Mouse (Mus musculus) c-Kit-positive CD71-negative TER-119-negative erythroid progenitor cells, embryonic 14.5 days (primary cell): ENCODE data around the gene Pabpc4.
A peak's percentile ranks its signal among the peaks of the same experiment; 100 is the strongest.
"Not testable (repeated sequence)": the region's sequence is repeated elsewhere in the genome, so short reads cannot be mapped to it uniquely, and the experiment has no call there.

Experiments
- DNase-seq: peaks from one replicate; pipeline ENCODE4 v3.0.0-alpha.2; 2013; ENCODE audit warnings: low read depth

The Pabpc4 gene

GRCm38 (mm10) chr4:123298980-123299670 is 37.0 kb downstream of the Pabpc4 start:
- DNase-seq: no peak

GRCm38 (mm10) chr4:123305789-123306188 is 43.6 kb downstream of the Pabpc4 start:
- peak; percentile 59 for DNase-seq

DNA sequence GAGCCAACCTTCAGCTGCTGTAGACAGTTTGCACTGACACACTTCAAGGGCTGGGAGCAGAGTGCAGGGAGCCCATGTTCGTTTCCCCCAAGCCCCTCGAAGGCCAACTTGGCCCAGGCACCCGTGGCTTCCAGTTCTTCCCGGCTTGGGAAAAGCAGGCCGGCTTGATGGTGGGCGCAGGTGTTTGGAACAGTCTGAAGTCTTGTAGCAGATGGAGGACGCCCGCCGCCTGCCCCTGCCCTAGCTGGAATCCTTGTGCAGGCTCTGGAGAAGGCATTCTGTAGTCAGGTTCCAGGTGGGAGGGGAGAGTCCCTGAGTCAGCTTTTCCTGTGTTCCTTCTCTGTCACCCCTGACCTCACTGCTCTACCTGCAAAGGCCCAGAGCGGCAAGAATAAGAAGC is 44.8 kb downstream of the Pabpc4 start:
- no peak for DNase-seq

DNA sequence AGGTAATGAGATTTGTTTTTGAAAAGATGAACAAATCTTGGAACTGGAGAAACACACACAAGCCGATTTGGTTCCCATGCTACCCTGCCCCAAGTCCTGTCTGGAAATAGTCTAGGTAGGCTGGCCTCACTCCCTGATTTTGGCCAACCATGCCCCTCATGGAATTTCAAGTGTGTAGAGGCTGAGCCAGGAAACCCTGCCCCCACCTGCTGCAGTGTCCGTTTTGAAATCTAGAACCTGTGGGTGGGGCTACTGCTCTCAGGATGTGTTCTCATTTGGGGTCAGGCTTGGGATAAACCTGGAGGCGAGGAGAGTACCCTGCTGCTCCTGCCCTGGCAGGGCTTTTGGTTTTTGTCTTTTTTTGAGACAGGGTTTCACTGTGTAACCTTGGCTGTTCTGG is 46.1 kb downstream of the Pabpc4 start:
- DNase-seq: no peak

GRCm38 (mm10) chr4:123311845-123312244 is 49.7 kb downstream of the Pabpc4 start:
- DNase-seq: no peak

- peak; percentile 37 for DNase-seq
Measured at GRCm38 (mm10) chr4:123313010-123313409, 50.9 kb downstream of the Pabpc4 start.

- DNase-seq: no peak
Measured at GRCm38 (mm10) chr4:123314497-123314896, 52.3 kb downstream of the Pabpc4 start.

GRCm38 (mm10) chr4:123322910-123323309 is 60.8 kb downstream of the Pabpc4 start:
- not testable (repeated sequence) for DNase-seq

GRCm38 (mm10) chr4:123323534-123323933 is 61.4 kb downstream of the Pabpc4 start, which contains the start of gene Oxct2a:
Oxct2a (minus strand) TSS chr4:123323634.
- DNase-seq: no peak

- DNase-seq: no peak
Measured at GRCm38 (mm10) chr4:123326087-123326486, 63.9 kb downstream of the Pabpc4 start.

DNA sequence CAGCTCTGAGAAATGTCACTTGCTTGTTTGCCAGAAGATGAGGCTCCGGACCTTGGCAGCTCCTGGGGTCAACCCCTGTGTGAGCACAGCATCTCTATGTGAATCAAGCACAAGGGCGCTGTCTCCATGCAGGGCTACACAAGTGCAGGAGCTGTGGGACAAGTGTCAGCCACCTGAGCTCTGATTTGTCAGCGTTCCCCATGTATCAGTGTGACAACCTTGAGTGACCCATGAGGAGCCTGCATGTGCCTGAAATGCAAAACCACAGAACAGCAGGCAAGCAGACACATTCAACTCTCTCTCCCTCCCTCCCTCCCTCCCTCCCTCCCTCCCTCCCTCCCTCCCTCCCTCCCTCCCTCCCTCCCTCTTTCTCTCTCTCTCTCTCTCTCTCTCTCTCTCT is 65.5 kb downstream of the Pabpc4 start:
- no peak for DNase-seq

DNA sequence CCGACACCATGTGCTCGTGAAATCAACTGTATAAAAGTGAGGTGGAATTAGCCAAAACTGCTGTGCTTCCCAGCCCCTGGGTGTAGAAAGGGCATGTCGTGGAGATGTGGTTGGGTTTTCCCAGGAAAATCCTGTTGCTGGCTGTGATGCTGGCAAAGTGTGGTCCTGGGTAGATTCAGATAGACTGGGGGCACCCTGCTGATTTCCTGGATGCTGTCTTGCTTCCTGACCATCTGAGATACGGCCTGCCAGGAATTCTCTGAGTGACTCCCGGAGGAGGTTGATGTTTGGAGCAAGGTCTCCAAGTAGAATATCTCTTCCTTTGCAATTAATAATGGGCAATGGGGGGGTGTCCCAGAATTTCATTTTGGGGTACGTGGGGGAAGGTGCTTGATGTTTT is 66.8 kb downstream of the Pabpc4 start:
- no peak for DNase-seq

GRCm38 (mm10) chr4:123331326-123331725 is 69.2 kb downstream of the Pabpc4 start:
- DNase-seq: no peak

DNA sequence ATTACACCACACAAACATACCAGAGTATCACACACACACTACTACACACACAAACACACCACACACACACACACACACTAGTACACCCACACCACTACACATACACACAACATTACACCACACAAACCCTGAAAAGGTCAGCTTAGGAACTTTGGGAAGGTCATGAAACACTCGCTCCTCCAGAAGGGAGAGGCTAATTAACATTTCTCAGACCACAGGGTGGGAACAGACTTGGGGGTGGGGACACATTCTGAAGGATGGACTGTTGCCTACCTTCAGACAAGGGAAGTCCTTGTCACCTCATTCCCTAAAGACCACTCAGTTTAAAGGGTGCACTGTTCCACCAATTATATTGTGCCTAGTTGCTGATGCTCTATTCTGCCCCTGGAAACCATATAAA is 69.8 kb downstream of the Pabpc4 start:
- DNase-seq: not testable (repeated sequence)

DNA sequence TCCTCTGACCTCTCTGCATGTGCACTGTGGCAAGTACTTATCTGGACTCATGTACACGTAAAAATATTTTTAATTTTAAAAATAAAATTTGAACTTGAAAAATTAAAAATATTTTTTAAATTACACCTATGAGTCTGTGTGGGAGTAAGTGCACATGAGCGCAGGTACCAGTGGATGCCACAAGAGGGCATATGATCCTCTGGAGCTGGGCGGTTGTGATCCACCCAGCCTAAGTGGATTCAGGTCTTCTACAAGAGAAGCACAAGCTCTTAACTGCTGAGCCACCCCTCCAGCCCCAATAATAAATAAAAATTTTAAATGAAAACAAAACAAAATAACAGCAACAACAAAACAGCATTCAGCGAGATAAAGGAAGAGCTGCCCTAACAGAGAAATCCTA is 71.0 kb downstream of the Pabpc4 start:
- no peak for DNase-seq

DNA sequence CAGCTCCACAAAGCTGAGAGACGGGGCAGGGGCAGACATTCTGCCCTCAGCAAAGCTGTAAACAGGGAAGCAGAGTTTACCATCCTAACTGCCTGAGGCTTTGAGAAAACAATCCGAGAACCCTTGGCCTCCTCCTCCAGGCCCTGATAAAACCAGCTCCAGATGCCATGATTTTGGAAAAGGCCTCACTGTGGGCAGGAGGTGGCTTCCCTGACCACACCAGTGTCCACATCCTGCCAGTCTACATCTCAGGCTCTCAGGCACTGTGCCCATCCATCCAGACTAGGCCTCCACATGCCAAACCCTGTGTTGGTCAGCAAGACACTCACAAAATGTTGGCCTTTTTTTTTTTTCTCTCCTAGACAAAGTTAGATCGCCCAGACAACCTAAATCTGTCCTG is 72.0 kb downstream of the Pabpc4 start:
- DNase-seq: no peak

- DNase-seq: not testable (repeated sequence)
Measured at GRCm38 (mm10) chr4:123335244-123335643, 73.1 kb downstream of the Pabpc4 start.

DNA sequence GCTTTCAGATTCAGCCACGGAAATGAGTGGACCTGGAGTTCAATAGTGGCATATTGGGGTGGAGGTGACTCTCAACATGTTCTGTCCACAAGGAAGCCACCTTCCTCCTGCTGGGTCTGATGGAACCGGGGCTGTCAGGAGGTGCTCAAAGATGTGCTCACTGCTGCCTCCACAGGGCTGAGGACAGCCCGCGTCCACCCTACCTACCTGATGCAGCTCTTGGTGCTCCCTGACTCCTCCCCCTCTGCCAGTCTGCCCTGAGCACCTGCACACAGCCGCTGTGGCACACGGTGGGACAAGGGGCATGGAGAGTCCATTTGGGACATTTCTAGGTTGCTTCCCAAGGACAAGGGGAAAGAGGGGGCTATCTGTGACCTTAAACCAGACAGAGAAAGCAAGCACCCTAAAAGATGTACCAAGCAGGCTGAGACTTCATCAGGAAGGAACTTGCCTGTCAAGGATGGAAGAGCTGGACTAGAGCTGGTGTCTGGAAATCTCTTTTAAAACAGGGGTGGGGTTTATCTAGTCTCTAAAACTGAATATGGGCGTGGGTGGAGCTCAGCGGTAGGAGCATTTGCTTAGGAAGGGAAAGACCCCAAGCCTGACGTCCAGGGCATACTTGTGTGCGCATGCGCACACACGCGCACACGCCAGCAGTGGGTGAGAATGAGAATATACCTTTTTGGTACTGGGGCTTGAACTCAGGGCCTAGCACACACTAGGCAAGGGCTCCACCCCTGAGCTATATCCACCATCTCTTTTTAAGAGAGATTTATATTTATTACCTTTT is 73.8 kb downstream of the Pabpc4 start:
- no peak for DNase-seq

- DNase-seq: no peak
Measured at GRCm38 (mm10) chr4:123337693-123338092, 75.5 kb downstream of the Pabpc4 start.

DNA sequence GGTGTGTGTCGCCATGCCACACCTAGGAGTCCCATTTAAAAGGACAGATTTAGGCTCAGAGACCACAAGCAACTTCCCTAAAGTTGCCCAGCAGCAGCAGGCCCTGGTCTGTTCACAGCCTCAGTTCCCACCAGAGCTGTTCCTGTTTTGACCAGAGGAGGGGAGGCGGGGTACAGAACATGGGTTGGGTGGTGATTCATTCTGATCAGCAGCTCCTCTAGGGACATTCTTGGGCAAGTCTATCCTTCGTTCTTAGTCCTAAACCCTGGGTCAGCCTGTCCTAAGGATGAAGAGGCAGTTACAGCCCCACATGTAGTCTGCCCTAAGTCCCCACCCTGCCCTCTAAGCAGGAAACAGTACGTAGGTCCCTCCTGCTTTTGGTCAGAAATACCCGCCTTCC is 78.1 kb downstream of the Pabpc4 start:
- DNase-seq: peak; percentile 22

DNA sequence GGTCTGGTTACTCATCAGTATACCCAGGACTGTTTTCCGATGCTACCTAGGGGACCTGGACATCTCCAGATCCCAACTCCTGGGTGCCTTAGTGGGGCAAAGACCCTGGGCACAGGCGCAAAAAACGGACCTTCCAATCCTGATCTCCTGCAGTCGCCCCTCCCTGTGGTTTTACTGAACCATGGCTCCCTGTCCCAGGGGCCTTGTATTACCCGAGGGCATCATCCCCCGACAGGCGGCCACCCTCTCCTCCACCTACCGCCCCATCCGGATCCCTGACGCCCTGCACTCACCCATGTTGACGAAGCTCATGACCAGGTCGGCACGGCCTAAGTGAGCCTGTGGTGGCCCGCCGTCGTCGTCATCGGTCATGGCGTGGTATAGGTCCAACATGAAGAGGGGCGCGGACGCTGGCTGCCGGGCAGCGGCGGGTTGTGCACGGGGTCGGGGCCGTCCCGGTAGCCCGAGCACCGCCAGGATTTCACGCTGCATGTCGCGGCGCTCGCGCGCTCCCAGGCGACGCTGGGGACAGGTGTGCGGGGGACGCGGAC is 80.0 kb downstream of the Pabpc4 start:
- no peak for DNase-seq

- peak; percentile 63 for DNase-seq
Measured at GRCm38 (mm10) chr4:123342642-123343470, 80.7 kb downstream of the Pabpc4 start, which contains the start of gene Bmp8a. Bmp8a (minus strand) TSS chr4:123343252.
